Mouse (Mus musculus) telencephalon, adult 2 months (tissue): ENCODE measurements around the gene Fkbp11.
A peak's percentile ranks its signal among the peaks of the same experiment; 100 is the strongest.

Source experiments
- DNase-seq: peaks from one replicate; pipeline ENCODE4 v3.0.0-alpha.2; 2011; ENCODE audit warnings: low read depth, low spot score

The Fkbp11 gene

GRCm38 (mm10) chr15:98696216-98696615 lies 31.8 kb downstream of the Fkbp11 start:
- no peak for DNase-seq

- no peak for DNase-seq
These were observed 32.3 kb downstream of the Fkbp11 start for GRCm38 (mm10) chr15:98695726-98696125.

- DNase-seq, result no peak
These were observed 35.8 kb downstream of the Fkbp11 start for GRCm38 (mm10) chr15:98692171-98692715.

GRCm38 (mm10) chr15:98691486-98692147 lies 36.4 kb downstream of the Fkbp11 start:
- peak; percentile 65 for DNase-seq

GRCm38 (mm10) chr15:98689682-98690081 lies 38.3 kb downstream of the Fkbp11 start:
- DNase-seq, result no peak

- DNase-seq, result no peak
These were observed 42.1 kb downstream of the Fkbp11 start for GRCm38 (mm10) chr15:98685926-98686325.

- DNase-seq, result no peak
These were observed 44.3 kb downstream of the Fkbp11 start for GRCm38 (mm10) chr15:98683746-98684145.

GRCm38 (mm10) chr15:98683177-98683576 lies 44.8 kb downstream of the Fkbp11 start:
- DNase-seq, result no peak

- DNase-seq, result no peak
These were observed 46.4 kb downstream of the Fkbp11 start for GRCm38 (mm10) chr15:98681633-98682032.

- no peak for DNase-seq
These were observed 47.3 kb downstream of the Fkbp11 start for GRCm38 (mm10) chr15:98680660-98681059.

GRCm38 (mm10) chr15:98677977-98678376 lies 50.0 kb downstream of the Fkbp11 start:
- DNase-seq, result no peak

- peak; percentile 92 for DNase-seq
These were observed 50.9 kb downstream of the Fkbp11 start, which contains the start of gene Rnd1 for GRCm38 (mm10) chr15:98676940-98677728. Rnd1 (minus strand) TSS chr15:98677461.

- no peak for DNase-seq
These were observed 51.5 kb downstream of the Fkbp11 start for GRCm38 (mm10) chr15:98676471-98676870.

- no peak for DNase-seq
These were observed 52.3 kb downstream of the Fkbp11 start for GRCm38 (mm10) chr15:98675634-98676250.

- no peak for DNase-seq
These were observed 52.9 kb downstream of the Fkbp11 start for GRCm38 (mm10) chr15:98674994-98675545.
